Mouse (Mus musculus) heart, adult 8-10 months (tissue): ENCODE results near the gene Tcte1. TPM values are rescaled to one million over a fixed set of nuclear protein-coding genes. Genes with fewer than 3 reads are reported as not detected.
A peak's percentile ranks its signal among the peaks of the same experiment; 100 is the strongest.

Experiments used
- DNase-seq: peaks from one replicate; pipeline ENCODE4 v3.0.0; 2022; ENCODE audit warnings: low spot score
- total RNA-seq, 4 experiments: library from RNA; stranded (reverse); gene quantifications; 2 replicates each; pipeline ENCODE4 v1.2.4; 2022

Gene Tcte1
- total RNA-seq, 4 experiments from 2014 or later = not detected

GRCm38 (mm10) chr17:45565103-45565502 lies 41.9 kb downstream of the Tcte1 start:
- DNase-seq = no peak

- no peak for DNase-seq
These were observed 42.8 kb downstream of the Tcte1 start for GRCm38 (mm10) chr17:45566031-45566359.

DNA sequence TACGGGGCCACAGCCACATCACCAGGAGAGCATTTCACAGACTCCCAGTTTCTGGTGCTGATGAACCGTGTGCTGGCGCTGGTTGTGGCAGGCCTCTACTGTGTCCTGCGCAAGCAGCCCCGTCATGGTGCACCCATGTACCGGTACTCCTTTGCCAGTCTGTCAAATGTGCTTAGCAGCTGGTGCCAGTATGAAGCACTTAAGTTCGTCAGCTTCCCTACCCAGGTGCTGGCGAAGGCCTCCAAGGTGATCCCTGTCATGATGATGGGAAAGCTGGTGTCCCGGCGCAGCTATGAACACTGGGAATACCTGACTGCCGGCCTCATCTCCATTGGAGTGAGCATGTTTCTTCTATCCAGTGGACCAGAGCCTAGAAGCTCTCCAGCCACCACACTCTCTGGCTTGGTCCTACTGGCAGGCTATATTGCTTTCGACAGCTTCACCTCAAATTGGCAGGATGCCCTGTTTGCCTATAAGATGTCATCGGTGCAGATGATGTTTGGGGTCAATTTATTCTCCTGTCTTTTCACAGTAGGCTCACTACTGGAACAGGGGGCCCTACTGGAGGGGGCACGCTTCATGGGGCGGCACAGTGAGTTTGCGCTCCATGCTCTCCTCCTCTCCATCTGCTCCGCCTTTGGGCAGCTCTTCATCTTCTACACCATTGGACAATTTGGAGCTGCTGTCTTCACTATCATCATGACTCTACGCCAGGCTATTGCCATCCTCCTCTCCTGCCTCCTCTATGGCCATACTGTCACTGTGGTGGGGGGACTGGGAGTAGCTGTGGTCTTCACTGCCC lies 43.3 kb downstream of the Tcte1 start:
- no peak for DNase-seq

GRCm38 (mm10) chr17:45567162-45567601 lies 43.9 kb downstream of the Tcte1 start:
- no peak for DNase-seq

DNA sequence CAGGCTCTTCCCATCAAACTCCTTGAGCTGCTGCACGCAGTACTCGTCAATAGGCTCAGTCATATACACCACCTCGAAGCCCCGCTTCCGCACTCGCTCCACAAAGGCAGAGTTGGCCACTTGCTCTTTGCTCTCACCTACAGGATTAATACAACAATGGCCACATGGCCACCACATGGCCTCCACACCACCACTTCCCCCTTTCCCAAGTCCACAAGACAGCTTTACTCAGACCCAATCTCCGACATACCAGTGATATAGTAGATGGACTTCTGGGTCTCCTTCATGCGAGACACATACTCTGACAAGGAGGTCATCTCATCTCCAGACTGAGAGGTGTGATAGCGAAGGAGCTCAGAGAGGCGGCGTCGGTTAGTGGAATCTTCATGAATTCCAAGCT lies 45.8 kb downstream of the Tcte1 start:
- DNase-seq = no peak

DNA sequence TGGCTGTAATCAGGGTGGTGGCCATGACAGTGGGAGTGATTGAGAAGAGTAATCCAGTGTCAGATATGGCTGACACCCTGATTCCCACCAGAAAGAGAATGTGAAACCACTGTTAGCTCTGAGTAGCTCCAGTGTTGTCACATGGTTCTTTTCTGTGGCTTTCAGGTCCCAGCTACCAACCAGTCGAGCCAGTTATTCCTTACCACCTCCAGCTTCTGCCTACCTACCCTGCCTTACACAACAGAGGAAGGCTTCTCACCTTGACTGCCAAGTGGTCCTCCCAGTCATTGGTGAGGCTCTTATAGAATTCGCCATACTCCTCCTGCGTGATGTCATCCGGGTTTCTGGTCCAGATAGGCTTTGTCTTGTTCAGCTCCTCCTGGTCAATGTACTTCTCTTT lies 46.8 kb downstream of the Tcte1 start:
- DNase-seq = no peak

DNA sequence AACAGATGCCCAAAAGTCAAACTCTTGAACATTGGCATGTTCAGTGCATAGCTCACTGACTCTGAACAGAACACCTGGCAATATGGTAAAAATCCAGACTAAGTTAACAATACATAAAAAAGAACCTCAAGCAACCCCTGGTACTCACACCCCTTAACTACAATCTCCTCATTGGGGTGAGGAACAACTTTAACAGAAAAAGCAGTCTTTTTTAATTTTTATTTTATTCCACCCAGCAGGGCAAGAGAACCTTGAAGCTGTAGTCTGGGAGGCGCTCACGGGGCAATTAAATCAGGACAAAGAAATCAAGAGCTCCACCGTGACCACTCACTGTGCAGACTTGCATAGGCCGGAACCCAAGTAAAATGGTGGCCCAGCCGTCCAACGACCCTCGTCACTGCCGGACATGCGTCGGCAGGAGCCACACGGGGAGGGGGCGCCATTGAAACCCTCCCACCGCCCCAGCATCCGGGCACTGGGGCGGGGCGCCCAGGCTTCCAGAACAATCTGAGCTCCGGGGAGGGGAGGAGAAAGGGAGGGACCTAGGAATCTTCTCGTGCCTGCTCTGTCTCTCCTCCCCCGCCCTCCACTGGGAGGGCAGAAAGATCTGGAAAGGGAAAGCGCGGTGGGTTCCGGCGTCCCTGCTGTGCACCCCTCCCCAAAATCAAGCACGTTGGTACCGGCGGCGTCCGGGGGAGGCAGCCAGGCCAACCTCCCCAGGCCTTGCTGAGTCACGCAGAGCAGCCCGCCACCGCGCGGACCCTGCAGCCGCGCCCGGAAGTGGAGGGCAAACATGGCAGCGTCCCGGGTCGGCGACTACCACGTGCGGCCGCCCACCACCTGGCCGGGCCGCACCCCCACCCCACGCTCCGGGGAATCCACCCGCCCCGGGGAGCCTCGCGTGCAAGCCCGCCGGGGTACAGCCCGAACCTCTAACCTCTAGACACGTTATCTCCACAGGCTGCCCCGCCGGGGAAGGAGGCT lies 49.2 kb downstream of the Tcte1 start:
- DNase-seq = peak; percentile 75

GRCm38 (mm10) chr17:45573087-45573779 lies 50.0 kb downstream of the Tcte1 start, which contains the start of gene Hsp90ab1:
Hsp90ab1 (minus strand) TSS chr17:45573271.
- peak; percentile 99 for DNase-seq

GRCm38 (mm10) chr17:45573780-45574123 lies 50.5 kb downstream of the Tcte1 start:
- peak; percentile 96 for DNase-seq

DNA sequence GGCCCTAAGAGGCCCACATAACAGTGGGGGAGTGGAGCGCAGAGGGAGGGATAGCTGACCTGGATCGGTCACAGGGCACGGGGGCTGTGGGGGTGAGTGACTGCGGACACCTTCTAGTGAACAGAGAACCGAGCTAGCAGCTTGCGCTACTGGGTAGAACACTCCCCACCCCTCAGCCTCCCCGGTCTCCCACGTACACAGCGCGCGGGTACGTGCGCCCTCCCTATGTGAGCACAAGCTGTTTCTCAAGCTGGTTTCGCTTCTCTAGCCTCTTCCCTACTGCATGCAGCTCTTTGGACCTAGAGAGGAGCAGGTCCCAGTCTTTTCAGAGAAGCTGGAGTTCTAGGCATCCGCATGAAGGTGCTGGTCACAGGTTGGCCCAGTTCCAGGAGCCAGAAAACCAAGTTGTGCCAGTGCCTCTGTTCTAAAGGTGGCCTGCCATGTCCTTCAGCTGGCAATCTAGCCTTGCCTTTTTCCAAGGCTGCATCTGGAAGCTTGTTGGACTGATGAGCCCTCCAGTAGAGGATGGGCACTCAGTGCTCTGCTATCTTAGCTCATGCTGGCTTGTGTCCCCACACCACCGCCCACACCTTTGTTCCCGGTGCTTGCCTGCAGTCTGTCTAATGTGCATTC lies 51.0 kb downstream of the Tcte1 start:
- DNase-seq = peak; percentile 69

GRCm38 (mm10) chr17:45575123-45575897 lies 52.1 kb downstream of the Tcte1 start:
- no peak for DNase-seq

GRCm38 (mm10) chr17:45578242-45578641 lies 55.0 kb downstream of the Tcte1 start:
- no peak for DNase-seq

DNA sequence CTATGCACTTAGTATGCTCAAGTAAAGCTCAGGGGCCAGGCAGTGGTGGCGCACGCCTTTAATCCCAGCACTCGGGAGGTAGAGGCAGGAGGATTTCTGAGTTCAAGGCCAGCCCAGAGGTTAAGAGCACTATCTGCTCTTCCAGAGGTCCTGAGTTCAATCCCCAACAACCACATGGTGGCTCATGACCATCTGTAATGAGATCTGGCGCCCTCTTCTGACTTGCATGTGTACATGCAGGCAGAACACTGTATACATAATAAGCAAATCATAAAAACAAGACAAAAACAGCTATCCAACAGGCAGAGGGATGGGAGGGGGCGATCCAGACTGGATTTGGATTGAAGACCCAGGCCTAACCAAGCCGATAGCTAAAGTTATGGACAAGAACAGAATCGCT lies 55.6 kb downstream of the Tcte1 start:
- no peak for DNase-seq

GRCm38 (mm10) chr17:45579554-45579953 lies 56.3 kb downstream of the Tcte1 start:
- DNase-seq = no peak

DNA sequence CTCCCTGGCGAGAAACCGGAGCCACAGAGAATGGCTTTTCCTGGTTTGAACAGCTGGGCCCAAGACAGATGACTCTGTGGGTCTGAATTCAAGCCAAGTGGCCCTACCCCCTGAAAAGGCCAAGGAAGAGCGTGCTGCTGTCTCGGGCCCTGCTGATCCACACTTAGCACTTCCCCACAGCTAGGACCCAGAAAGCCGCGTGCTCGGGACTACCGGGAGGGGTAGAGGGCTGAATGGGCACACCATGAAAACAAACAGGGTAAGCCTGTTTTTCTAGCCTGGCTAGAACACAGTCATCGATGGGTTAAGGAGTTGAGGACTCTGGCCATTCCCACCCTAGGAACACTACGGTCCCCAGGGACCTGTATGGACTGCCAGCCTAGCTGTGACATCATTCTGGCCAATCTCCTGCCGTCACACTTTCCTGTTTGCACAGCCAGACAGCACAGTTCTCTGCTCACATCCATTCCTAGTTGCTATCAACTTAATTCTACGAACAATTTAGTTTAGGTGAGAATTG lies 57.8 kb downstream of the Tcte1 start:
- peak; percentile 60 for DNase-seq

GRCm38 (mm10) chr17:45581567-45581983 lies 58.3 kb downstream of the Tcte1 start:
- DNase-seq = peak; percentile 81

- no peak for DNase-seq
These were observed 59.0 kb downstream of the Tcte1 start for GRCm38 (mm10) chr17:45582188-45582587.

- no peak for DNase-seq
These were observed 59.6 kb downstream of the Tcte1 start for GRCm38 (mm10) chr17:45582715-45583355.

DNA sequence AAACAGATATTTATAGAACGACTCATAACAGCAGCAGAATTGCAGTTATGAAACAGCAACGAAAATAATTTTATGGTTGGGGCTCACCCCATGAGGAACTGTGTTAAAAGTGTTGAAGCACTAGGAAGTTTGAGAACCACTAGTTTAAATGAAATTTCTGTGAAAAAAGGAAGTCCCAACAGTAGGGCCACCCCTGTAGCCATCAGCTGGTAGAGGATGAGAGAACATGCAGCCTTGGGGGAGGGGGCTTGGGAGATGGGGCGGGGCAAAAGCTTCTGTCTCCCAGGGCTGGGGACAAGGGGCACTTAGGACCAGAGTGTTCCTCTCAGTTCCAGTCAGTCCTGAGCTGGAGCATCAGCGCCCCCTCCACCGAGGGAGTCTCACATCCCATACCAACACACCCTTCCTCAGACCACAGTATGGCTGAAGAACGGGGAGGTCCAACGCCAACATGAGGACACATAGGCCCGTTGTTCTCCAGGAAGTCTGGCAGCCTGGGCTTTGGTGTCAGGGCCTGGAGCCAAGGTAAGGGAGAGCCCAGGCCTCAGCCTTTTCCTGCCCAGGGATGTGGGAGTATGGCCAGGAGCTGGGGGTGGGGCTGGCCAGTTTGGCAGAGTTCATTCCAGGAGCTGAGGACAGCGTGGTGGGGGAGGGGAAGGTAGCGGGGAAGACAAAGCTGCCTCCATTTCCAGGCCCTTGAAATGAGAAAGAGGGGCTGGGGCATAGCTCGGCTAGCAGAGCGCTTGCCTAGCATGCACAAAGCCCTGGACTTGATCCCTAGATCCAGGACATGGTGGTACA lies 61.1 kb downstream of the Tcte1 start:
- peak; percentile 93 for DNase-seq
